Mouse (Mus musculus): ENCODE data around the gene Cog2.

DNA sequence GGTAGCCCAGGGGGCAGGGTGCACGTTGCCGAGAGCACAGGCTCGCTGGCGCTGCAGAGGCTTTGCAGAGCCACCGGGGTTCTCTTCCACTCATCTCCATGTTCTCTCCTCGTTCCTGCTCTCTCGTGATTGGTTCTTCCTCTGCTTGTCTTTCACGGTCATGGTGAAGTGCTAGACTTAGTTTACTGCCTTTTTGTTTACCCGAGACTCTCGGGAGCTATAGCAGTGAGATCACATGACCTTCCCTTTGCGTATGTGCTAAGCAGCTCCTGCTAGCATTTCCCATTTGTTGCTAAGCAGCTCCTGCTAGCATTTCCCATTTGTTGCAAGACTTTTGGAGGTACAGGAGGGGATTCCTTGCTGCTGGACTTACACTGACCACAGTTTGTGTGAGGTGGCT is 26.7 kb downstream of the Cog2 start:
- TF ChIP-seq CTCF (IDR thresholded peaks at IDR 0.05; ENCODE audit: low read depth) (no peak), EP300 (IDR thresholded peaks at IDR 0.05; ENCODE audit: low read depth) (no peak)

Measured in liver, postnatal 0 days (tissue).